Mouse (Mus musculus) midbrain, embryonic 12.5 days (tissue): ENCODE results near the gene Rin3. TPM values are rescaled to one million over a fixed set of nuclear protein-coding genes. Genes with fewer than 3 reads are reported as not detected.
A peak's percentile ranks its signal among the peaks of the same experiment; 100 is the strongest.

ENCODE experiments used
- ATAC-seq: fragments of 200-750 bp; cut with Nextera tagmentation; 2 replicates; pipeline ENCODE4 v1.8.0; 2017; ENCODE audit warnings: low read depth, moderate TSS enrichment, moderate library complexity; ENCODE audit not compliant: low FRiP score
- H3K27ac ChIP-seq: fragments of 300-500 bp; sonication (generic); replicated peaks from 2 replicates; pipeline ENCODE4 v1.5.1; 2016; ENCODE audit warnings: mild to moderate bottlenecking
- H3K27me3 ChIP-seq: fragments of 300-500 bp; sonication (generic); 2 replicates; pipeline ENCODE4 v1.6.1; 2016; ENCODE audit warnings: mild to moderate bottlenecking
- H3K36me3 ChIP-seq: fragments of 300-500 bp; sonication (generic); 2 replicates; pipeline ENCODE4 v1.6.1; 2016
- H3K4me1 ChIP-seq: fragments of 300-500 bp; sonication (generic); 2 replicates; pipeline ENCODE4 v1.6.1; 2016
- H3K4me2 ChIP-seq: fragments of 300-500 bp; sonication (generic); replicated peaks from 2 replicates; pipeline ENCODE4 v1.6.1; 2016; ENCODE audit warnings: mild to moderate bottlenecking, moderate library complexity
- H3K4me3 ChIP-seq: fragments of 300-500 bp; sonication (generic); 2 replicates; pipeline ENCODE4 v1.5.1; 2016; ENCODE audit warnings: mild to moderate bottlenecking
- H3K9ac ChIP-seq: fragments of 300-500 bp; sonication (generic); replicated peaks from 2 replicates; pipeline ENCODE4 v1.6.1; 2016; ENCODE audit warnings: mild to moderate bottlenecking, moderate library complexity
- H3K9me3 ChIP-seq: fragments of 300-500 bp; sonication (generic); 2 replicates; pipeline ENCODE4 v1.6.1; 2016; ENCODE audit warnings: mild to moderate bottlenecking
- WGBS: fragments of 180-500 bp; shearing (Covaris S2); methylation state at CpG from one replicate; pipeline ENCODE4 v1.1.7; 2016; 5-methylcytosine and 5-hydroxymethylcytosine counted together
- polyA plus RNA-seq: library from polyadenylated mRNA; unstranded; fragments of >200 nt; fragmentation: Nextera tagmentation; extraction: Ambion mirVana; gene quantifications from 2 replicates; pipeline ENCODE4 v1.2.1, GENCODE M21; 2016

Rin3 gene
- polyA plus RNA-seq, 1 experiment from 2014 or later, result 5.1 TPM

DNA sequence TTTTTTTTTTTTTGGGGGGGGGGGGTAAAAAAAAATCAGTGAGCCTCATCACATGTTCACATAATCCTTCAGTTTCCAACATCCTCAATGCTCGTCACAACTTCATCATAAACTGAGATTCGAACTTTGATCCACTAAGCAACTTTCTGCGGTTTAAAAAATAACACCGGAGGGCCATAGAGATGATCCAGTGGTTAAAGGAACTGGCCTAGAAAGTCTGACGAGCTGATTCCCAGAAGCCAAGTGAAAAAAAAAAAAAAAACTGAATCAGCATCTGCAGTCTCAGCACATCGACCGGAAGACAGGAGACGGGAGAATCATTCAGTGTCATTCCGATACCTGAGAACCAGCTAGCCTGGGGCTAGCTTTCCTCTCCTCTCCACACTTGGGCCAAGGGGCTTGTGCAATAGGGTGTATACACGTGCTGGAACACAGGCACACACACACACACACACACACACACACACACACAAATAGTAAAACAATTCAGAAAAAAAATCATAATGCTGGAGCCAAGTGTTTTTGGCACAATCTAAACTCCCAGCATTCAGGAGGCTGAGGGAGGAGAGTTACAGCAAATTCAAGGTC, 154.2 kb downstream of the Rin3 start:
- no peak for ATAC-seq
- Histone ChIP-seq H3K4me1 (peaks cover 9% of the 10 kb centered on the region; the same call in 1 of the 2 replicates), H3K9ac (no peak overlapping the region), H3K27ac (no peak overlapping the region), H3K9me3 (no peaks in the 10 kb centered on the region), H3K27me3 (no peaks in the 10 kb centered on the region), H3K4me3 (no peak overlapping the region), H3K4me2 (no peak overlapping the region), H3K36me3 (no peaks in the 10 kb centered on the region)
- 81% methylated on average over 10 of the region's 10 CpGs for WGBS

DNA sequence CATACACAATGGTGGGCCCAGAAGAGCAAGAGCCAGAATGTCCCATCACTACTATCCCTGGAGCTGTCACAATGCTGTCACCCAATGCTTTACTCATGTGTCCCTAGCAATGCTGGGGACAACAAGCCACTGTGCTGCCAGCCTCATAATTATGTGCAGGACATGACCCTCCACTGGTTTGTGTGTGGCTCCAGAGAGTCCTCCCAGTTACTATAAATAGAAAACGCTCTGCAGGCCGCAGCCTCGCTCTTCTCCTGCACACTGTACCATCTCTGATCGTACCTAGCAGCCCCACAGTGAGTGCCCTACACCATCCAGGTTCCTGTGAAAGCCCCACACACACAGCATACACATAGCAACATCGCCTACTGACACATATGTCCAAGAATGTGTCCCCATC, 155.1 kb downstream of the Rin3 start:
- H3K36me3 ChIP-seq, result no peaks in the 10 kb centered on the region
- no peaks in the 10 kb centered on the region for H3K9me3 ChIP-seq
- H3K9ac ChIP-seq, result no peak overlapping the region
- ATAC-seq, result no peak
- no peaks in the 10 kb centered on the region for H3K27me3 ChIP-seq
- no peak overlapping the region for H3K4me3 ChIP-seq
- WGBS, result 92% methylated on average over 5 of the region's 5 CpGs
- H3K4me2 ChIP-seq, result 0 out of 2 replicates have a peak overlapping the region, but pooled peaks have one; percentile 9
- H3K4me1 ChIP-seq, result peaks cover 9% of the 10 kb centered on the region; the same call in 1 of the 2 replicates
- H3K27ac ChIP-seq, result no peak overlapping the region

DNA sequence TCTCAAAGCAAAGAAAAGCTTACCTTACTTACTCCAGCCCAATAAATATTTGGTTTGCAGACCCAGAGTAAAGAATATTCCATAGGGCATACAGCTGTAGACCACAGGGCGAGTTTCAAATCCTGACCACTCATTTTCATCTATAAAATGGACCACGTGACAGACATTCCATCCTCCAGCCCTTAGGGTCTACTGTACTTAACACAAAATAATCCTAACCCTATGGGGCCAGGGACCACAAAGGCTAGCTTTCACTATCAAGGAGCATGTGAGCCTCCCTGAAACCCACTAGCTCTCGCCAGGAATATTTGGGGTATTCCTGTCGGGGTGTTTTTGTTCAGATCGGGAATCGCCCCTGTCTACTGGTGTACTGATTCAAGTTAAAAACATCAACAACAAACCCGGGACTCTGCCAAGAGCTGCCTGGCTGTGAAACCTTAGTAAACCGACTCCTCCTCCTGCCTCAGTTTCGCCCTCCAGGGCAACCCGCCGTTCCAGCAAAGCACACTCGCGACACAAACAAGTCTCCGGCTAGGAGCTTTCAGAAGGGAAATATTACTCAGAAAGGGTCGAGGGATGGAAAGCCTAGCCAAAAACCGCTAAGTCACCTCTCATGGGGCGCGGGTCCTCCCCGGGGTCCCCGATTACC, 156.3 kb downstream of the Rin3 start:
- no peak overlapping the region for H3K27ac ChIP-seq
- ATAC-seq, result peak; percentile 39
- 6% methylated on average over 20 of the region's 20 CpGs for whole genome bisulfite sequencing
- H3K4me1 ChIP-seq, result peaks cover 9% of the 10 kb centered on the region; the same call in 1 of the 2 replicates
- H3K4me3 ChIP-seq, result peak overlapping the region; percentile 56
- H3K9ac ChIP-seq, result peak overlapping the region; percentile 65
- no peaks in the 10 kb centered on the region for H3K36me3 ChIP-seq
- H3K9me3 ChIP-seq, result no peaks in the 10 kb centered on the region
- H3K27me3 ChIP-seq, result no peaks in the 10 kb centered on the region
- peak overlapping the region; percentile 67 for H3K4me2 ChIP-seq

DNA sequence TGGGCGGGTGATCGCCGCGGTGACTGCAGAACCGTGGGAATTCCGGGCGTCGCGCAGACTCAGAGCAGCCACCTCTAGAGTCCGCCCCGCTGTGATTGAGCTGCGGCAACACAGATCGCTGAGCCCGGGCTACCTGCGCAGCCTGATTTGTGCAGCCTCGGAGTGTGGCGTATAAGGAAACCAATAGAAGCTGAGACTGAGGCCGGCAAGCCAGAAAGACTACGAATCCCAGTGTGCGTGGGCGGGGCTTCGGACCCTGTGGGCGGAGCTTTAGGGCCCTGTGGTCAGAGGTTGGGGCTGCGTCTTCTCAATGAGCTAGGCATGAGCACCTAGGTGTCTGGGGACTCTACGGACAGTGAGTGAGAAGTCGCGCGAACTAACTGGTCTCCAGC, 156.8 kb downstream of the Rin3 start, which contains the start of gene Lgmn:
Gene Lgmn, minus strand, starts transcription at position 182 of the 392 bp plus-strand sequence.
- Histone ChIP-seq H3K4me1 (peaks cover 9% of the 10 kb centered on the region; the same call in 1 of the 2 replicates), H3K4me2 (peak within 1 kb of the TSS; percentile 67), H3K4me3 (peak within 1 kb of the TSS; percentile 56), H3K36me3 (no peaks in the 10 kb centered on the region), H3K9me3 (no peaks in the 10 kb centered on the region), H3K9ac (peak within 1 kb of the TSS; percentile 65), H3K27me3 (no peaks in the 10 kb centered on the region), H3K27ac (no peak within 1 kb of the TSS)
- ATAC-seq, result peak; percentile 100
- WGBS, result 0% methylated on average over 28 of the region's 28 CpGs

Other genes with a start within 250 kb of the Rin3 start
- gene Slc24a4, start 154.3 kb upstream of the Rin3 start, polyA plus RNA-seq, result 0.79 and 0.88 TPM in 2 replicates
- gene Lgmn, start 156.8 kb downstream of the Rin3 start, polyA plus RNA-seq, result 55.6 and 61.7 TPM in 2 replicates
- 32.1 and 35.2 TPM in 2 replicates for gene Golga5, start 186.1 kb downstream of the Rin3 start, polyA plus RNA-seq